Mouse (Mus musculus) left cerebral cortex, adult 8-10 months (tissue): Measurements from ENCODE around the gene Spsb1. TPM values are rescaled to one million over a fixed set of nuclear protein-coding genes. Genes with fewer than 3 reads are reported as not detected.

Experiments
- DNase-seq, 2 experiments: peaks; one replicate each; pipeline ENCODE4 v3.0.0; 2022; ENCODE audit warnings: low spot score in 2 of 2
- total RNA-seq, 4 experiments: library from RNA; stranded (reverse); gene quantifications; 2 replicates each; pipeline ENCODE4 v1.2.4; 2022

The Spsb1 gene
- total RNA-seq, 4 experiments from 2014 or later, result 21.6 to 30.4 (median 23.9) TPM

DNA sequence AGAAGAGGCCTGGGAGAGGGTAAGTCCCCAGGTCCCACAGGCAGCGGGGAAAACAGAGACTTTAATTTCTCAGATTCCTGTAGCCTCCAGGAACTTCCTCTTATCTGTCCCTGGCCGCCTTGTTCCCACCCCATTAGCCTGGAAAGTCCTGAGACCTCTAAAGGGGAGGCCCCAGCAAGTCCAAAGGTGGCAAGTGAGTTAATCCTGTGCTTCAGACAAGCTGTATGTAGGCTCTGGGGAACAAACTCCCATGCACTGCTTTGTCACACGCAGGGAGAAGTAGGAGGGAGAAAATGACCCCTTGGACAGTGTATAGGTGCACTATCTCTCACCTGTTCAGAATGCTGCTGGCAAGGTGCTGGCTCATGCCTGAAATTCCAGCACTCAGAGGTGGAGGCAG, 38.0 kb downstream of the Spsb1 start:
- no peak for DNase-seq

DNA sequence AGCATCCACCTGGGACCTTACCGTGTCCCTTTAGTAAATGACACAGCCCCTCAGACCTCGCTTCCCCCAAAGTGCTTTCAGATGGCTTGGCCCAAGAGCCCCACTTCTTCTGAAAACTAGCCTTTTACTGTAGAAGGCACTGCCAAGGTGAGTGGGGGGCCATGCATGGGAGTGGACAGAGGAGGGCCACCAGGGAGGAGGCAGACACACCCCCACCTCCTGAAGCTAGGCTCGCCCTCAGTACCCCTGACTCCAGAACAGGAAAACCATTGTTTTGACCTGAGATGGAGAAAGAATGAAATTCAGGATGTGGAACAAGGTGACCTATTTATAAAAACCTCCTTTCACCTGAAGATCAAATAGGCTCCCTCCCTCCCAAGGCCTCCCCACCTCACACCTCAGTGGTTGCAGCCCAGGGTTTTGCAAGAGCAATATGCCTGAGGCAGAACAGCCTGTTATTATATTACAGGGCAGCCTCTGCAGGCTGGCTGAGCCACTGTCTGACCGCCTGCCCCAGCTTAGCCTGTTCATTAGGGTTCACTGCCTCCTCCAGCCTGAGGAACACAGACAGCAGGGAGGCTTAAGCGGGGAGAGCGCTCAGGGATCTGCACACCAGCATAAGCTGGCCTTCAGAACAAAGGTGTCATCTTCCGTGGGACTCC, 41.0 kb downstream of the Spsb1 start:
- DNase-seq, result no peak

- DNase-seq, result no peak
These were observed 42.4 kb downstream of the Spsb1 start for GRCm38 (mm10) chr4:149912451-149912850.

DNA sequence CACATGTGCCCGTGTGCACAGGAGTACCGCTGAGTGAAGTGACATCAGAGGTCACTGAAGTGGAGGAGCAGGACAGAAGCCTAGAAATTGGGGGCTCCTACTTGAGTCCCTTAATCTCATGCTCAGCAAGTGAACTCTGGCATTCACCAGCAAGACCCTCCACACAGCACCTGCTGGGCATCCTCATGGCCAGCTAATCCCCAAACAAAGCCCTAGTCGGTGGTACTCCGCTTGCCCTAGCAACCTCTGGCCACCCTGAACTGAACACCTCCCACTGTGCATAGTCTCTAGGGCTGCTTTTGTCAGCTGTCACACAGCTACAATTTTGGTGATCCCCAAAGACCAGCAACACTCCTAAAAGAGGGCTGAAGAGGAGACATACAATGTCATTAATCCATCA, 44.3 kb downstream of the Spsb1 start:
- no peak for DNase-seq

- DNase-seq, result no peak
These were observed 45.3 kb downstream of the Spsb1 start for GRCm38 (mm10) chr4:149909551-149909950.

DNA sequence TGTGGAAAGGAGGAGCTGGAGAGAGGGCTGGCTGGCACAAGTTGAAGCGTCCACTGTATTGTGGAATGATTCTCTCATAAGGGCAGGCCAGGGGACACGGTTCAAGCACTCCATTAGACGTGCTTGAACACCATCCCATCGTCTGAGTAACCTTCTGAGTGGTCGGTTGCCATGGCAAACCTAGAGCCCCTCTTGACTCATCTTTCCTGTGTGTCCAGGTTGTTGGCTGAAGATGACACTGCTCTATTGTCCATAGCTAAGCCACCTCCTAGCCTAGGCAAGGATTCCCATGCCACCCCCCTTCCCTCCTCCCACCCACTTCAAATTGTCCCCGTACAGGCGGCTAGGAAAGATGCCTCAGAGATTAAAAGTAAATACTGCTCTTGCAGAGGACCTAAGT, 45.9 kb downstream of the Spsb1 start:
- DNase-seq, result no peak

- no peak for DNase-seq
These were observed 47.2 kb downstream of the Spsb1 start for GRCm38 (mm10) chr4:149907656-149908055.

- DNase-seq, result no peak
These were observed 47.9 kb downstream of the Spsb1 start for GRCm38 (mm10) chr4:149906921-149907320.

- no peak for DNase-seq
These were observed 49.4 kb downstream of the Spsb1 start for GRCm38 (mm10) chr4:149905302-149905974.

- no peak for DNase-seq
These were observed 51.8 kb downstream of the Spsb1 start for GRCm38 (mm10) chr4:149903026-149903425.

GRCm38 (mm10) chr4:149901349-149901782, 53.5 kb downstream of the Spsb1 start:
- no peak for DNase-seq

DNA sequence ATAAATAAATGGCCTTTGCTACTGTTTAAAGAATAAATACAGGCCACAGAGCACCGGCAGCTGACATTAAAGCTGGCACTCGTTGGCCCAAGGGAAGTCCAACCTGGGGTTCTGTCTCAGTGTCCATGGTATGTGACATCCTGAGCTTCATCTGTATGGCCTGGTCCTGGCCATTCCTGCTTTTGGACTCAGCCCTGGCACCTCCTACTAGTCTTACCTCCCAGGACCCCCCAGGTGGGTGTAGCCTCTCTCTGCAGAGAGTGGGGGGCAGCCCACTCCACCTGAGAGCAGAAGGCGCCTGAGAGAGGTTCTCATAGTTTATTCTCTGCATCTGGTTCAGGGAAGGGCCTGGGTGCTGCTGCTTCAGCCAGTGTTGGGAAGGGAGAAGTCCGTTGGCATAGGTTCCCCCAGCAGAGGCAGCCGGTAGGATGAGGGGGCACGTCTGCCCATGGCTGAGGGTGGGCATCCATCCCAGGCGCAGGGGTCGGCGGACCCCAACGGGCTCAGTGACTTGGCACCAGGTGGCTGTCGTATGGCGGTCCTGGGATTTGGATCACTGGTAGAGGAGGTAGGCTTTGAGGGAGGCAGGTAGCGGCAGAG, 57.1 kb downstream of the Spsb1 start:
- DNase-seq, result no peak

- no peak for DNase-seq
These were observed 58.8 kb downstream of the Spsb1 start for GRCm38 (mm10) chr4:149896024-149896538.

DNA sequence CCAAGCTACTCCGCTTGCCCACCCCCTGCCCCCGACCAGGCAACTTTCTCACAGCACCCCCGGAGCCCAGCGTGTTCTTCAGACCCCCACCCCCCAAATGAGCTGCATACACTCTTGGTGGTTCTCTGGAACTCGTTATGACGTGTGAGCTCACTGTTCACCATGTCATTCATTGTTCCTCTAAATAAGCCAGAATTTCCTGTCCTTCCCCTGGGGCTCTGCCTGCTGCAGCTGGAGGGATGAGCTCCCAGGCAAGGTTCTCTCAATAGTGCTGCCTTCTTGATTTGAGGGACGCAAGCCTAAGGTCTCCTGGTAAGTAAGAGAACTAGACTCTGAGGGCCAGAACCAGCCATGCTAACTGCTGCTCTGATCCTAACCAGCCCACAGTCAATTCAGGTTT, 59.6 kb downstream of the Spsb1 start:
- no peak for DNase-seq

DNA sequence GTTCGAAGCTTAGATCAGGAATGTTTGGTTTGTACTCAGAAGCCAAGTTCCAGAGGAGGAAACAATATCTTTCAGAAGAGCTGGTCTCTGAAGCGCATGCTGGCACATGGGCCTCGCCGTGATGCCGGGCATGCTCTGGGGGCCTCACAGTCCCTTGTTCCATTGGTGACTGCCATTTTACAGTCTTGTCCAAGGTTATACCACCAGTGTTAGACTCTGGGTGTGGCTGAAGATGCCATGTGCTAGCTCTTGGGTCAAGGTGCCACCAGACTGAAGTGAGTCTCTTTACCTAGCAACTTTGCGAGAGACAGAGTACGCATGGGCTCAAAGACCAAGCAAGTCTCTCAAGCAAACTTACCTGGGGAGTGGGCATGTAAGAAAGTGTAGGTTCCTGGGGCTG, 60.5 kb downstream of the Spsb1 start:
- no peak for DNase-seq

DNA sequence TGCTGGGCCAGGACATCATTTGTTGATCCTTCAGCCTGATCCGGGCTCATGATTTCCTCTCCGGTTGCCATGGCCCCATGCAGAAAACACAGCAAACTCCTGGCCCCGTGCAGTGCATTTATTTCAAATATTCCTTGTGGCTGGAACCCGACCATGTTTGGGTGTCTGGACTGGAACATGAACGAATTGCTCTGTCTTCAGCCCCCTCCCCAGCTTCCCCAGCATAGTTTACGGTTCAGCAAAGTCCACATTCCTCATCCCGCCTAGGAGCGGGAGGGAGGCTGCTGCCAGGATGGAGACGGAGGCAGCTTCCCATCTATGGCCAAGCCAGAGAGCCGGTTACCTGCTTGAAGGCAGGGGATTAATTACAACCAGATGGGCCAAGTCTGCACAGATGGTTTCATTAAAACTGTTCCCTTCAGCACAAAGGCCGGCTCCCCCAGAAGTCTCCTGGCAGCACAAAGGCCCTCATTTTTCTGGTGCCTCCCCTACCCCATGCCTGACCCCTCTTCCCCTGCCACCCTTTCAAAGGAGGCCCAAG, 61.2 kb downstream of the Spsb1 start:
- no peak for DNase-seq

- no peak for DNase-seq
These were observed 63.5 kb downstream of the Spsb1 start for GRCm38 (mm10) chr4:149891172-149891960.

- DNase-seq, result no peak
These were observed 64.3 kb downstream of the Spsb1 start for GRCm38 (mm10) chr4:149890551-149890950.

DNA sequence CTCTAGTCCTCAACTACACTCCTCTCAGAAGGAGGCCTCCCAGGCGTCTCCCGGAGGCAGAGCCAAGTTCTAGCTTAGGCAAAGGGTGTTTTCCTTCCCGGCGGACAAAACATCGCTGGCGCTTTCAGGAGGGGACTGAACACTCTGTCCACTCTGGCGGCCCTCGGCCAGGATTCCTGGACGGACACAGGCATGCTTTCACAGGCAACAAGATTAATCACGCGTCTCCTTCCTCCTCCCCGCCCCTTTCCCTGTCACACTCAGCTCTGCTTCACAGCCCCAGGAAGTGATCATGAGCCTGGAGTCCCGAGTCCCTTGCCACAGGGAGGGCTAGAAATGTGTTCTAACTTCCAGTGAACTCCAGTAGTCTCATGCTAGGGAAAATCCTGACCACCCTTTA, 65.0 kb downstream of the Spsb1 start:
- DNase-seq, result peak; percentile 47 to 53

DNA sequence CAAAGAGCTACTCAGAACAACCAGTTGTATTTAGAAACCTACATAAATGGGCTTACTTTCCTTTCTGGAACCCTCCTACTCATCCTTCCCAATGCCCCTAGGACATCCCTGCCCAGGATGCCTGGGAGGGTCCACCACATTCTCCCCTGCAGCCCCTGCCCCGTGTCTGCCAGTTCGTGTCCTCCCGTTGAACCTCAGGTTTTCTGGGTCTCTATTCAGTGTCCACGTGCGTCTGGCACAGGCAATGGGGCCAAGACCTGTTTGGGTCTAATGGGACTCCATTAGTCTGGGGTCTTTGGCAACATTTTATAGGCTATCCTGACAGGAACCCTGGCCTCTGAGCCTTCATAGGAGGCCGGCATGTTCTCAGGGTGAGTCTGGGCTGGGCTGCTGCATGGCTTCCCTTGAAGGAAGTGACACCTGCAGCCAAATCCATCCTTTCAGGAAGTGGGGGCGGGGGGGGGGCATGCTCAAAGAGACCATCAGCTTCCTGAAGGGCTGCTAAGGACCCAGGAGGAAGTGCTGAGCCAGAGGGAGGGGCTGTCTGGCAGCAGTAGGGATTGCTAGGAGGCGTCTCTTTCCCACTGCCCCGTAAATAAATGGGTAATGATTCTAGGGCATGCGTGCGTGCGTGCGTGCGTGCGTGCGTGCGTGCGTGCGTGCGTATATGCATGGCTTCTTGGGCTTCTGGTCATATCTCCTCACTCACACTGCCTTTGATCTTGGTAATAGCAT, 65.9 kb downstream of the Spsb1 start:
- DNase-seq, result no peak

DNA sequence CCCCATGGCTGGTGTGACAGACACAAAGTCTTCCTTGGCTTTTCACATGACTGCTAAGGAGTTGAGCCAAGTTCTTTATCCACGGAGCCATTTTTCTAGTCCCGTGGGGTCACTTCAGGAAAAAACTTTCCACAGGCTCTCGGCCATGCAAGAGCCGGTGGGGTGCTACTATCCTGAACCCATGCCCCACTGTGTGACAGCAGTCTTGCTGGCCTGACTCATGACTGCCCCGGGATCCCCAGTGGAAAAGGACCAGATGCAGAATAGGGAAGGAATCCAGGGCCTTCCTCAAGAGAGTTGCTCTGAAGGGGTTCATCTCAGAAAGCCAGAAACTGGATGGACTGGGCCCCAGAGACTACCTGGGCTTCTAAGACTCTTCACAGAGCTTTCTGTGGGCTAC, 66.7 kb downstream of the Spsb1 start:
- DNase-seq, result no peak
